23 mouse cellular contexts compared by ENCODE assay signal in the genomic region with DNA sequence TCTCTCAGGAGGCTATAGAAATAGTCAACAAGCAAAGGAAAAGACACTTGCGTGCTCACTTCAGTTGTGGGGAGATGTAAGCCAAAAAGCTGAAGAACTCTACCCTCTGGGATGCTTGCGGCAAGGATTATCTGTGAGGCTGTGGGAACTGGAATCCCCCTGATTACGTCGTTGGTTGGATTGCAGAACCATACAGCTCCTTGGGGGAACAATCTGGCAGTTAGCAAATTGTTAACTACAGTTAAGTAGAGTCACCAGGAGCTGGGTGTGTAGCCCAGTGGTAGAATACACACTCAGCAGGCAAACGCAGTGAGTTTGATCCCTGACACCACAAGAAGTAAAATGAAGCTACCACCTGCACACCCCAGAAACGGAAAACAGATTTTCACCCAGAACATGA. TPM values are rescaled to one million over a fixed set of nuclear protein-coding genes. Genes with fewer than 3 reads are reported as not detected.
"Had no signal": no experiment of that assay in that cellular context is flagged by ENCODE, and none has a peak within 500 bp of the region (broad histone marks: within the 10 kb centered on the region; RNA-seq: fewer than 3 reads in every experiment).

No protein-coding gene starts in this region.

- ATAC-seq: liver, embryonic 12.5 days; midbrain, embryonic 13.5 days had no signal

- H3K4me1 ChIP-seq: liver, embryonic 12.5 days; liver, embryonic 15.5 days; midbrain, embryonic 13.5 days had no signal

- H3K9ac ChIP-seq: limb, embryonic 13.5 days; liver, embryonic 12.5 days; liver, embryonic 15.5 days; lung, embryonic 15.5 days; midbrain, embryonic 13.5 days had no signal

- H3K27me3 ChIP-seq: limb, embryonic 13.5 days; liver, embryonic 15.5 days; lung, embryonic 15.5 days; midbrain, embryonic 13.5 days had no signal

- H3K9me3 ChIP-seq: limb, embryonic 10.5 days; limb, embryonic 13.5 days; liver, embryonic 12.5 days; liver, embryonic 15.5 days; lung, embryonic 15.5 days; midbrain, embryonic 10.5 days; midbrain, embryonic 13.5 days had no signal

- H3K4me2 ChIP-seq: limb, embryonic 13.5 days; liver, embryonic 12.5 days; liver, embryonic 15.5 days; lung, embryonic 15.5 days; midbrain, embryonic 13.5 days had no signal

- H3K4me3 ChIP-seq: layer of hippocampus, adult 2 months; limb, embryonic 10.5 days; limb, embryonic 13.5 days; liver, embryonic 12.5 days; liver, embryonic 15.5 days; lung, embryonic 15.5 days; midbrain, embryonic 10.5 days; midbrain, embryonic 13.5 days had no signal

- H3K36me3 ChIP-seq: limb, embryonic 10.5 days; limb, embryonic 13.5 days; liver, embryonic 12.5 days; liver, embryonic 15.5 days; lung, embryonic 15.5 days; midbrain, embryonic 10.5 days; midbrain, embryonic 13.5 days had no signal

- H3K27ac ChIP-seq: limb, embryonic 10.5 days; limb, embryonic 13.5 days; liver, embryonic 12.5 days; liver, embryonic 15.5 days; lung, embryonic 15.5 days; midbrain, embryonic 10.5 days; midbrain, embryonic 13.5 days; stomach, postnatal 0 days had no signal

- DNase-seq: kidney, postnatal 25 days; layer of hippocampus, adult 9-11 months; liver; lung, adult 18-20 months; lung, postnatal 10 days; lung, postnatal 36 days; thymus, adult 2 months; thymus, postnatal 14 days; thymus, postnatal 4 days had no signal

RNA-seq across cellular contexts. Expression of a gene that starts 37.9 kb away (rescaled TPM):
- total RNA-seq: layer of hippocampus, adult 2 months; layer of hippocampus, postnatal 25 days; left cerebral cortex, adult 18-20 months; left cerebral cortex, postnatal 25 days; midbrain, postnatal 0 days had no signal
- polyA plus RNA-seq: midbrain, embryonic 13.5 days; midbrain, postnatal 0 days; neural tube, embryonic 11.5 days had no signal
